Mouse (Mus musculus): ENCODE data around the gene Olfr56. TPM values are rescaled to one million over a fixed set of nuclear protein-coding genes. Genes with fewer than 3 reads are reported as not detected.
"Not testable (repeated sequence)": the region's sequence is repeated elsewhere in the genome, so short reads cannot be mapped to it uniquely, and the experiment has no call there.

The Olfr56 gene
- polyA plus RNA-seq, 1 experiment from 2014 or later: not detected

DNA sequence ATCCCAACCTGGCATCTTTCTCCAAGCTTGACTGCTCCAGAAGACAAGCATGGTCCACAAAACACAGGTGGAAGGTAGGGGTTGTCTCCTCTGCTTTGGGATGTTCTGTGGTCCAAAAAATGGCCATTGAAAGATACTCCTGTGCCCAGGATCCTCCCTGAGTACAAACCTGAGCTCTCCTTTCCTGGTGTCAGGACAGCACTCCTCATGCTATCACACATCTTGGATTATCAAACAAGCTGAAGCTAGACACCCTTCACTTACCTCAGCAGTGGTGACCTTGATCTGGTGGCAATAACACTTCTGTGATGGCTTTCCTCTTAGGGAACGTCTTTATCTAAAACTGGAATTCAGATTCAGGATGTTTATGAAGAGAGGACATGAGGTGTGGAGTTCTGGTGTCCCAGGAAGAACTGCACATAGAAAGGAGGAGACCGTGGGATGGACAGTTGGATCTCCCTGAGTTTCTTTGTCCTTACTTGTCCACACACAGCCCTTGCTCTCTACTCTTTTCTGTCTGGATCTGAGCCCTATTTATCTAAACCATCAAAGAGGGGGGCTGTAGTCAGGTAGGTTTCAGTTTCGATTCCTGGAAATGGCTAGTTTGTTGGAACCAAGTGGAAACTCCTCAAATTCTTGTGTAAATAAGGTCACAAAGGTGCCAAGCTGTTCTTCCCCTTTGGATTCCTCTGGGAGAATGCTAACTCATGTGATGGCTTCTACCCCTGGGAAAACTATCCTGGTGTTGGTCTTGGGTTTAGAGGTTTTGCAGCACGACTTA, 13.2 kb downstream of the Olfr56 start, which contains the start of gene Gm12185:
Gm12185 (minus strand) TSS at position 487 of the 781 bp plus-strand sequence.
- not testable (repeated sequence) for ATAC-seq (ENCODE audit: insufficient number of reproducible peaks, insufficient read depth, low FRiP score, low TSS enrichment); H3K27me3 ChIP-seq; H3K4me2 ChIP-seq (replicated peaks); H3K27ac ChIP-seq; H3K4me1 ChIP-seq; H3K4me3 ChIP-seq; H3K9me3 ChIP-seq; H3K36me3 ChIP-seq; H3K9ac ChIP-seq
- 59% methylated on average over 4 of the region's 4 CpGs for WGBS

- not testable (repeated sequence) for H3K4me2 ChIP-seq (replicated peaks); H3K4me1 ChIP-seq; H3K4me3 ChIP-seq; H3K36me3 ChIP-seq; H3K27me3 ChIP-seq; H3K27ac ChIP-seq; H3K9ac ChIP-seq; H3K9me3 ChIP-seq; ATAC-seq (ENCODE audit: insufficient number of reproducible peaks, insufficient read depth, low FRiP score, low TSS enrichment)
- 63% methylated on average over 10 of the region's 10 CpGs for WGBS
Measured at GRCm38 (mm10) chr11:48993296-48993695, 14.6 kb downstream of the Olfr56 start.

DNA sequence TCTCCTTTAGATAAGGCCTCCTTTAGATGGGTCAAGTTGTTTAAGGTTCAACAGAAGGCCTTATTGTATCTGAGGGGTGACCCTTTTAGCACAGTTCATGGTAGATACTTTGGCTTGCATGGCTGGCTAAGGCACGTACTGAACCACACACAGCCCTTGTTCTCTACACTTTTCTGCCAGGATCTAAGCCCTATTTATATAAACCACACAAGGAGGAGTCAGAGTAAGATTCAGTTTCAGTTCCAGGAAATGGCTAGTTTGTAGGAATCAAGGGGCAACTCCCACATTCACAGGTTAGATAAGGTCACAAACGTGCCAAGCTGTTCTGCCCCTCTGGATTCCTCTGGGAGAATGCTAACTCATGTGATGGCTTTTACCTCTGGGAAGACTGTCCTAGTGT, 15.3 kb downstream of the Olfr56 start, which contains the start of gene Tgtp1:
Tgtp1 (minus strand) TSS at position 155 of the 400 bp plus-strand sequence.
- H3K27me3 ChIP-seq; H3K36me3 ChIP-seq; H3K4me1 ChIP-seq; H3K27ac ChIP-seq; H3K9me3 ChIP-seq; H3K9ac ChIP-seq; ATAC-seq (ENCODE audit: insufficient number of reproducible peaks, insufficient read depth, low FRiP score, low TSS enrichment); H3K4me2 ChIP-seq (replicated peaks); H3K4me3 ChIP-seq: not testable (repeated sequence)
- 24% methylated on average over 2 of the region's 2 CpGs for WGBS

- WGBS: 76% methylated on average over 1 of the region's 1 CpGs
- ATAC-seq (ENCODE audit: insufficient number of reproducible peaks, insufficient read depth, low FRiP score, low TSS enrichment); H3K4me1 ChIP-seq; H3K4me3 ChIP-seq; H3K9me3 ChIP-seq; H3K27ac ChIP-seq; H3K36me3 ChIP-seq; H3K4me2 ChIP-seq (replicated peaks); H3K27me3 ChIP-seq; H3K9ac ChIP-seq: not testable (repeated sequence)
Measured at GRCm38 (mm10) chr11:49000411-49000810, 21.7 kb downstream of the Olfr56 start.

- WGBS: 69% methylated on average over 2 of the region's 2 CpGs
- not testable (repeated sequence) for H3K27ac ChIP-seq; H3K9me3 ChIP-seq; H3K27me3 ChIP-seq; H3K4me3 ChIP-seq; H3K9ac ChIP-seq; H3K4me2 ChIP-seq (replicated peaks); H3K36me3 ChIP-seq; H3K4me1 ChIP-seq; ATAC-seq (ENCODE audit: insufficient number of reproducible peaks, insufficient read depth, low FRiP score, low TSS enrichment)
Measured at GRCm38 (mm10) chr11:49006317-49006716, 27.6 kb downstream of the Olfr56 start.

DNA sequence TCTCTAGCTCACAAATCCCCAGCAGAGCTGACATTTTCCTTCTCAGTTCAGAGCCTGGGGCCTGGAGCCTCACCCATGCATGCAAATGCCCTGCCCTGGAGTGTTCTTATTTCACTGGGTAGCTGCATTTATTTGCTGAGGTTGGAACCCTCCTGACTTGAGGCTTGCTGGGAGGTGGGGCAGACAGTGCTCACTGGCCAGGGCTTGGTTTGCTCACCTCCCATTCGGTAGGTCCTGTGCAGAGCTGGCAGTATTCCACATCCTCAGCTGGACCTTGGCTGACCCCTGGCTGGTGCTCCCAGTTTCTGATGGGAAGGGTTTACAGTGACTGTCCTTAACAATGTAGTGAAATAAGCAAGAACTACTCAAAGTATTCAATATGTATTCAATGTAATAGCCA, 28.1 kb downstream of the Olfr56 start:
- not testable (repeated sequence) for H3K4me2 ChIP-seq (replicated peaks); H3K4me3 ChIP-seq; H3K27me3 ChIP-seq; H3K9me3 ChIP-seq; H3K27ac ChIP-seq; H3K9ac ChIP-seq; ATAC-seq (ENCODE audit: insufficient number of reproducible peaks, insufficient read depth, low FRiP score, low TSS enrichment); H3K36me3 ChIP-seq; H3K4me1 ChIP-seq
- 44% methylated on average over 1 of the region's 1 CpGs for WGBS

- not testable (repeated sequence) for ATAC-seq (ENCODE audit: insufficient number of reproducible peaks, insufficient read depth, low FRiP score, low TSS enrichment)
Measured at GRCm38 (mm10) chr11:49012074-49012473, 33.4 kb downstream of the Olfr56 start.

GRCm38 (mm10) chr11:49050064-49050463, 71.4 kb downstream of the Olfr56 start:
- H3K9ac ChIP-seq; H3K4me1 ChIP-seq; ATAC-seq (ENCODE audit: insufficient number of reproducible peaks, insufficient read depth, low FRiP score, low TSS enrichment); H3K27ac ChIP-seq; H3K36me3 ChIP-seq; H3K9me3 ChIP-seq; H3K4me3 ChIP-seq; H3K4me2 ChIP-seq (replicated peaks); H3K27me3 ChIP-seq: not testable (repeated sequence)

More at GRCm38 (mm10) chr11:49012074-49012473, 33.4 kb downstream of the Olfr56 start:
- H3K4me3 ChIP-seq; H3K9me3 ChIP-seq; H3K27me3 ChIP-seq; H3K4me2 ChIP-seq (replicated peaks); H3K27ac ChIP-seq; H3K9ac ChIP-seq; H3K36me3 ChIP-seq; H3K4me1 ChIP-seq: not testable (repeated sequence)

- not testable (repeated sequence) for H3K4me3 ChIP-seq; H3K4me2 ChIP-seq (replicated peaks); H3K36me3 ChIP-seq; ATAC-seq (ENCODE audit: insufficient number of reproducible peaks, insufficient read depth, low FRiP score, low TSS enrichment); H3K27me3 ChIP-seq; H3K9ac ChIP-seq; H3K27ac ChIP-seq; H3K9me3 ChIP-seq; H3K4me1 ChIP-seq
- 85% methylated on average over 1 of the region's 6 CpGs for WGBS
Measured at GRCm38 (mm10) chr11:49051093-49051891, 72.6 kb downstream of the Olfr56 start, which contains the start of gene 9930111J21Rik2. TSS of gene 9930111J21Rik2 (minus strand) at chr11:49051242.

GRCm38 (mm10) chr11:49051894-49052293, 73.2 kb downstream of the Olfr56 start:
- not testable (repeated sequence) for ATAC-seq (ENCODE audit: insufficient number of reproducible peaks, insufficient read depth, low FRiP score, low TSS enrichment); H3K36me3 ChIP-seq; H3K9ac ChIP-seq; H3K9me3 ChIP-seq; H3K27ac ChIP-seq; H3K4me3 ChIP-seq; H3K4me2 ChIP-seq (replicated peaks); H3K4me1 ChIP-seq; H3K27me3 ChIP-seq
- no CpG with 5 or more reads among the region's 5 CpGs for WGBS

- not testable (repeated sequence) for H3K9ac ChIP-seq; H3K27ac ChIP-seq; H3K4me3 ChIP-seq; H3K4me2 ChIP-seq (replicated peaks); H3K36me3 ChIP-seq; ATAC-seq (ENCODE audit: insufficient number of reproducible peaks, insufficient read depth, low FRiP score, low TSS enrichment); H3K9me3 ChIP-seq; H3K4me1 ChIP-seq; H3K27me3 ChIP-seq
- WGBS: 85% methylated on average over 2 of the region's 3 CpGs
Measured at GRCm38 (mm10) chr11:49060061-49060460, 81.4 kb downstream of the Olfr56 start.

DNA sequence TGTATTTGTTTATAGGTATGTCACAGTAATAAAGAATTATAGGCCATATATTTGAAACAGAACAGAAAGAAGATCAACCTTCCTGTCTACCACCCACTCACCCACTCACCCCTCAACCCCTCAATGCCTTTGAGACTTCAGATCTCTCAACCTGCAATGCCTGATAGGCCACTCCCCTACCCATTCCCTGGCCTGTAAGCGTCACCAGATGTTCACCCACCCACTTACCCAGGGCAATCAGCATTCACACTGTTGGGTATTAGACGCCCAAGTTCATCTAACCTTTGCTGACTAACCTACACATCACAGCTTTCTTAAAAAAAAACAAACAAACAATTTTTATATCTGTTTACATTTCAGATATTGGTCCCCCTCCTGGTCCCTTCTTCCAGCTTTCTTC, 83.2 kb downstream of the Olfr56 start:
- H3K4me2 ChIP-seq (replicated peaks); H3K27me3 ChIP-seq; H3K9me3 ChIP-seq; H3K4me3 ChIP-seq; ATAC-seq (ENCODE audit: insufficient number of reproducible peaks, insufficient read depth, low FRiP score, low TSS enrichment); H3K4me1 ChIP-seq; H3K9ac ChIP-seq; H3K27ac ChIP-seq; H3K36me3 ChIP-seq: not testable (repeated sequence)
- 78% methylated on average over 2 of the region's 2 CpGs for WGBS
